Mouse (Mus musculus): ENCODE results near the gene Frrs1. TPM values are rescaled to one million over a fixed set of nuclear protein-coding genes. Genes with fewer than 3 reads are reported as not detected.

Frrs1 gene
- 14.7 TPM for polyA plus RNA-seq (2014; fragmentation: Illumina TruSeq; extraction: RNeasy Lipid Tissue Mini Kit (QIAGEN cat#74804); ENCODE audit: low read depth, low replicate concordance)

GRCm38 (mm10) chr3:116858941-116859685 is at the start of gene Frrs1:
Gene Frrs1, plus strand, starts transcription at chr3:116859464.

Other genes with a start within 250 kb of the Frrs1 start
- 26.8 TPM for gene Trmt13, start 244.9 kb upstream of the Frrs1 start, polyA plus RNA-seq (2014; fragmentation: Illumina TruSeq; extraction: RNeasy Lipid Tissue Mini Kit (QIAGEN cat#74804); ENCODE audit: low read depth, low replicate concordance)
- gene Mfsd14a, start 196.8 kb upstream of the Frrs1 start, polyA plus RNA-seq (2014; fragmentation: Illumina TruSeq; extraction: RNeasy Lipid Tissue Mini Kit (QIAGEN cat#74804); ENCODE audit: low read depth, low replicate concordance), result 136 TPM
- not detected for gene Gm43191, start 178.2 kb upstream of the Frrs1 start, polyA plus RNA-seq (2014; fragmentation: Illumina TruSeq; extraction: RNeasy Lipid Tissue Mini Kit (QIAGEN cat#74804); ENCODE audit: low read depth, low replicate concordance)
- 81.7 TPM for gene Slc35a3, start 146.6 kb upstream of the Frrs1 start, polyA plus RNA-seq (2014; fragmentation: Illumina TruSeq; extraction: RNeasy Lipid Tissue Mini Kit (QIAGEN cat#74804); ENCODE audit: low read depth, low replicate concordance)
- 76.0 TPM for gene Agl, start 51.3 kb upstream of the Frrs1 start, polyA plus RNA-seq (2014; fragmentation: Illumina TruSeq; extraction: RNeasy Lipid Tissue Mini Kit (QIAGEN cat#74804); ENCODE audit: low read depth, low replicate concordance)
- gene 4930455H04Rik, start 108.8 kb downstream of the Frrs1 start, polyA plus RNA-seq (2014; fragmentation: Illumina TruSeq; extraction: RNeasy Lipid Tissue Mini Kit (QIAGEN cat#74804); ENCODE audit: low read depth, low replicate concordance), result not detected
- 171 TPM for gene Palmd, start 109.5 kb downstream of the Frrs1 start, polyA plus RNA-seq (2014; fragmentation: Illumina TruSeq; extraction: RNeasy Lipid Tissue Mini Kit (QIAGEN cat#74804); ENCODE audit: low read depth, low replicate concordance)

Measured in adrenal gland, adult 10 weeks (tissue).